Mouse (Mus musculus): ENCODE results near the gene Ddx28. TPM values are rescaled to one million over a fixed set of nuclear protein-coding genes. Genes with fewer than 3 reads are reported as not detected.
"Not testable (repeated sequence)": the region's sequence is repeated elsewhere in the genome, so short reads cannot be mapped to it uniquely, and the experiment has no call there.

Gene Ddx28
- polyA plus RNA-seq, 1 experiment from 2014 or later, result 21.0 TPM

- H3K4me2 ChIP-seq (ENCODE audit: low read depth, low read length, severe bottlenecking), result no peak overlapping the region
- H3K9me3 ChIP-seq (ENCODE audit: control insufficient read depth, low read length), result no peaks in the 10 kb centered on the region
- no peak for ATAC-seq (replicated peaks; ENCODE audit: low FRiP score)
- WGBS, result 84% methylated on average over 11 of the region's 11 CpGs
- H3K9ac ChIP-seq (ENCODE audit: low read length), result no peak overlapping the region
- H3K27ac ChIP-seq (ENCODE audit: low read depth, low read length), result no peak overlapping the region
- no peaks in the 10 kb centered on the region for H3K36me3 ChIP-seq (ENCODE audit: control insufficient read depth, insufficient read depth, low read length)
- H3K27me3 ChIP-seq (ENCODE audit: control insufficient read depth, insufficient read depth, low read length), result no peaks in the 10 kb centered on the region
- no peaks in the 10 kb centered on the region for H3K4me1 ChIP-seq (replicated peaks; ENCODE audit: control insufficient read depth, insufficient read depth, low read length)
- no peak for DNase-seq (ENCODE audit: low spot score)
- no peak overlapping the region for H3K4me3 ChIP-seq (ENCODE audit: low read depth, low read length)
These were observed 23.1 kb downstream of the Ddx28 start for GRCm38 (mm10) chr8:105988546-105988945.

GRCm38 (mm10) chr8:105983406-105983805, 28.3 kb downstream of the Ddx28 start:
- ATAC-seq (replicated peaks; ENCODE audit: low FRiP score); H3K9ac ChIP-seq (ENCODE audit: low read length); H3K4me3 ChIP-seq (ENCODE audit: low read depth, low read length); DNase-seq (ENCODE audit: low spot score); H3K27me3 ChIP-seq (ENCODE audit: control insufficient read depth, insufficient read depth, low read length); H3K27ac ChIP-seq (ENCODE audit: low read depth, low read length); H3K4me1 ChIP-seq (replicated peaks; ENCODE audit: control insufficient read depth, insufficient read depth, low read length); H3K36me3 ChIP-seq (ENCODE audit: control insufficient read depth, insufficient read depth, low read length); H3K9me3 ChIP-seq (ENCODE audit: control insufficient read depth, low read length); H3K4me2 ChIP-seq (ENCODE audit: low read depth, low read length, severe bottlenecking): not testable (repeated sequence)
- 85% methylated on average over 11 of the region's 11 CpGs for WGBS

- no peaks in the 10 kb centered on the region for H3K27me3 ChIP-seq (ENCODE audit: control insufficient read depth, insufficient read depth, low read length)
- H3K4me2 ChIP-seq (ENCODE audit: low read depth, low read length, severe bottlenecking), result no peak overlapping the region
- H3K27ac ChIP-seq (ENCODE audit: low read depth, low read length), result no peak overlapping the region
- H3K36me3 ChIP-seq (ENCODE audit: control insufficient read depth, insufficient read depth, low read length), result no peaks in the 10 kb centered on the region
- no peaks in the 10 kb centered on the region for H3K9me3 ChIP-seq (ENCODE audit: control insufficient read depth, low read length)
- no peak overlapping the region for H3K4me3 ChIP-seq (ENCODE audit: low read depth, low read length)
- ATAC-seq (replicated peaks; ENCODE audit: low FRiP score) (no peak), DNase-seq (ENCODE audit: low spot score) (no peak)
- 97% methylated on average over 1 of the region's 1 CpGs for WGBS
- no peak overlapping the region for H3K9ac ChIP-seq (ENCODE audit: low read length)
- no peaks in the 10 kb centered on the region for H3K4me1 ChIP-seq (replicated peaks; ENCODE audit: control insufficient read depth, insufficient read depth, low read length)
These were observed 30.5 kb downstream of the Ddx28 start for GRCm38 (mm10) chr8:105981146-105981545.

GRCm38 (mm10) chr8:105979325-105979724, 32.4 kb downstream of the Ddx28 start, which contains the start of gene Dpep3:
TSS of gene Dpep3 (minus strand) at chr8:105979429.
- H3K9me3 ChIP-seq (ENCODE audit: control insufficient read depth, low read length), result no peaks in the 10 kb centered on the region
- no peaks in the 10 kb centered on the region for H3K36me3 ChIP-seq (ENCODE audit: control insufficient read depth, insufficient read depth, low read length)
- no peak within 1 kb of the TSS for H3K27ac ChIP-seq (ENCODE audit: low read depth, low read length)
- no peak within 1 kb of the TSS for H3K9ac ChIP-seq (ENCODE audit: low read length)
- H3K27me3 ChIP-seq (ENCODE audit: control insufficient read depth, insufficient read depth, low read length), result no peaks in the 10 kb centered on the region
- no peak within 1 kb of the TSS for H3K4me2 ChIP-seq (ENCODE audit: low read depth, low read length, severe bottlenecking)
- ATAC-seq (replicated peaks; ENCODE audit: low FRiP score) (no peak), DNase-seq (ENCODE audit: low spot score) (no peak)
- no peaks in the 10 kb centered on the region for H3K4me1 ChIP-seq (replicated peaks; ENCODE audit: control insufficient read depth, insufficient read depth, low read length)
- H3K4me3 ChIP-seq (ENCODE audit: low read depth, low read length), result no peak within 1 kb of the TSS
- 91% methylated on average over 15 of the region's 15 CpGs for WGBS

- no peak for ATAC-seq (replicated peaks; ENCODE audit: low FRiP score)
These were observed 36.3 kb downstream of the Ddx28 start for GRCm38 (mm10) chr8:105975363-105975762.

GRCm38 (mm10) chr8:105971019-105971720, 40.5 kb downstream of the Ddx28 start:
- no peak for ATAC-seq (replicated peaks; ENCODE audit: low FRiP score)
- H3K4me3 ChIP-seq (ENCODE audit: low read depth, low read length), result no peak overlapping the region
- no peak overlapping the region for H3K9ac ChIP-seq (ENCODE audit: low read length)
- H3K27ac ChIP-seq (ENCODE audit: low read depth, low read length), result no peak overlapping the region
- no peak for DNase-seq (ENCODE audit: low spot score)
- H3K4me2 ChIP-seq (ENCODE audit: low read depth, low read length, severe bottlenecking), result no peak overlapping the region
- 79% methylated on average over 8 of the region's 8 CpGs for WGBS
- H3K27me3 ChIP-seq (ENCODE audit: control insufficient read depth, insufficient read depth, low read length), result peaks cover 7% of the 10 kb centered on the region
- no peaks in the 10 kb centered on the region for H3K36me3 ChIP-seq (ENCODE audit: control insufficient read depth, insufficient read depth, low read length)
- H3K4me1 ChIP-seq (replicated peaks; ENCODE audit: control insufficient read depth, insufficient read depth, low read length), result 0 out of 2 replicates have a peak, but pooled peaks cover 2% of the 10 kb centered on the region
- no peaks in the 10 kb centered on the region for H3K9me3 ChIP-seq (ENCODE audit: control insufficient read depth, low read length)

More at GRCm38 (mm10) chr8:105975363-105975762, 36.3 kb downstream of the Ddx28 start:
- DNase-seq (ENCODE audit: low spot score), result no peak
- H3K36me3 ChIP-seq (ENCODE audit: control insufficient read depth, insufficient read depth, low read length), result no peaks in the 10 kb centered on the region
- no peak overlapping the region for H3K4me2 ChIP-seq (ENCODE audit: low read depth, low read length, severe bottlenecking)
- no peaks in the 10 kb centered on the region for H3K4me1 ChIP-seq (replicated peaks; ENCODE audit: control insufficient read depth, insufficient read depth, low read length)
- no peaks in the 10 kb centered on the region for H3K27me3 ChIP-seq (ENCODE audit: control insufficient read depth, insufficient read depth, low read length)
- H3K9me3 ChIP-seq (ENCODE audit: control insufficient read depth, low read length), result no peaks in the 10 kb centered on the region
- no peak overlapping the region for H3K9ac ChIP-seq (ENCODE audit: low read length)
- no peak overlapping the region for H3K4me3 ChIP-seq (ENCODE audit: low read depth, low read length)
- H3K27ac ChIP-seq (ENCODE audit: low read depth, low read length), result no peak overlapping the region
- 61% methylated on average over 7 of the region's 7 CpGs for WGBS

GRCm38 (mm10) chr8:105969367-105969766, 42.3 kb downstream of the Ddx28 start:
- WGBS, result 86% methylated on average over 1 of the region's 1 CpGs
- no peak overlapping the region for H3K9ac ChIP-seq (ENCODE audit: low read length)

GRCm38 (mm10) chr8:105966692-105967311, 44.9 kb downstream of the Ddx28 start:
- Histone ChIP-seq H3K4me1 (replicated peaks; ENCODE audit: control insufficient read depth, insufficient read depth, low read length) (0 out of 2 replicates have a peak, but pooled peaks cover 6% of the 10 kb centered on the region), H3K27me3 (ENCODE audit: control insufficient read depth, insufficient read depth, low read length) (peaks cover 19% of the 10 kb centered on the region), H3K4me2 (ENCODE audit: low read depth, low read length, severe bottlenecking) (peak overlapping the region; percentile 82; the same call in 1 of the 2 replicates), H3K27ac (ENCODE audit: low read depth, low read length) (no peak overlapping the region), H3K4me3 (ENCODE audit: low read depth, low read length) (no peak overlapping the region), H3K36me3 (ENCODE audit: control insufficient read depth, insufficient read depth, low read length) (no peaks in the 10 kb centered on the region), H3K9me3 (ENCODE audit: control insufficient read depth, low read length) (no peaks in the 10 kb centered on the region), H3K9ac (ENCODE audit: low read length) (no peak overlapping the region)
- WGBS, result 9% methylated on average over 19 of the region's 19 CpGs
- no peak for ATAC-seq (replicated peaks; ENCODE audit: low FRiP score)
- peak; percentile 60 for DNase-seq (ENCODE audit: low spot score)

More at GRCm38 (mm10) chr8:105969367-105969766, 42.3 kb downstream of the Ddx28 start:
- DNase-seq (ENCODE audit: low spot score) (no peak), ATAC-seq (replicated peaks; ENCODE audit: low FRiP score) (no peak)
- Histone ChIP-seq H3K9me3 (ENCODE audit: control insufficient read depth, low read length) (no peaks in the 10 kb centered on the region), H3K36me3 (ENCODE audit: control insufficient read depth, insufficient read depth, low read length) (no peaks in the 10 kb centered on the region), H3K27me3 (ENCODE audit: control insufficient read depth, insufficient read depth, low read length) (peaks cover 19% of the 10 kb centered on the region), H3K4me1 (replicated peaks; ENCODE audit: control insufficient read depth, insufficient read depth, low read length) (0 out of 2 replicates have a peak, but pooled peaks cover 6% of the 10 kb centered on the region), H3K27ac (ENCODE audit: low read depth, low read length) (no peak overlapping the region), H3K4me3 (ENCODE audit: low read depth, low read length) (no peak overlapping the region), H3K4me2 (ENCODE audit: low read depth, low read length, severe bottlenecking) (no peak overlapping the region)
